Mouse (Mus musculus) midbrain, embryonic 16.5 days (tissue): ENCODE results near the gene Disp2. TPM values are rescaled to one million over a fixed set of nuclear protein-coding genes. Genes with fewer than 3 reads are reported as not detected.
A peak's percentile ranks its signal among the peaks of the same experiment; 100 is the strongest.

Experiments used
- ATAC-seq: fragments of 200-750 bp; cut with Nextera tagmentation; 2 replicates; pipeline ENCODE4 v1.8.0; 2017; ENCODE audit warnings: moderate TSS enrichment
- H3K27ac ChIP-seq: fragments of 300-500 bp; sonication (generic); 2 replicates; pipeline ENCODE4 v1.5.1; 2014; ENCODE audit warnings: mild to moderate bottlenecking, low read length, mixed read lengths
- H3K27me3 ChIP-seq: fragments of 300-500 bp; sonication (generic); 2 replicates; pipeline ENCODE4 v1.6.1; 2014; ENCODE audit warnings: low read depth, low read length, mixed read lengths; ENCODE audit not compliant: control insufficient read depth, insufficient read depth
- H3K36me3 ChIP-seq: fragments of 300-500 bp; sonication (generic); 2 replicates; pipeline ENCODE4 v1.6.1; 2014; ENCODE audit warnings: mild to moderate bottlenecking, low read length, moderate library complexity, mixed read lengths; ENCODE audit not compliant: control insufficient read depth, insufficient read depth
- H3K4me1 ChIP-seq: fragments of 300-500 bp; sonication (generic); 2 replicates; pipeline ENCODE4 v1.6.1; 2014; ENCODE audit warnings: mild to moderate bottlenecking, low read length, mixed read lengths; ENCODE audit not compliant: control insufficient read depth, insufficient read depth
- H3K4me2 ChIP-seq: fragments of 300-500 bp; sonication (generic); 2 replicates; pipeline ENCODE4 v1.6.1; 2014; ENCODE audit warnings: mild to moderate bottlenecking, low read length, mixed read lengths
- H3K4me3 ChIP-seq: fragments of 300-500 bp; sonication (generic); 2 replicates; pipeline ENCODE4 v1.5.1; 2014; ENCODE audit warnings: low read depth, mild to moderate bottlenecking, low read length, moderate library complexity, mixed read lengths
- H3K9ac ChIP-seq: fragments of 300-500 bp; sonication (generic); 2 replicates; pipeline ENCODE4 v1.6.1; 2014; ENCODE audit warnings: low read depth, low read length, mixed read lengths
- H3K9me3 ChIP-seq: fragments of 300-500 bp; sonication (generic); replicated peaks from 2 replicates; pipeline ENCODE4 v1.6.1; 2014; ENCODE audit warnings: mild to moderate bottlenecking, low read length, mixed read lengths; ENCODE audit not compliant: control insufficient read depth, poor library complexity, severe bottlenecking
- WGBS: fragments of 180-500 bp; shearing (Covaris S2); extraction: QIAGEN DNeasy Blood & Tissue Kit; methylation state at CpG from one replicate; pipeline ENCODE4 v1.1.7; 2014; 5-methylcytosine and 5-hydroxymethylcytosine counted together
- polyA plus RNA-seq: library from polyadenylated mRNA; unstranded; fragments of >200 nt; fragmentation: Nextera tagmentation; extraction: Ambion mirVana; gene quantifications from 2 replicates; pipeline ENCODE4 v1.2.1, GENCODE M21; 2015

Gene Disp2
- polyA plus RNA-seq, 1 experiment from 2014 or later = 77.0 TPM

- Histone ChIP-seq H3K9ac (0 out of 2 replicates have a peak overlapping the region, but pooled peaks have one; percentile 21), H3K27me3 (no peaks in the 10 kb centered on the region), H3K9me3 (no peaks in the 10 kb centered on the region), H3K27ac (no peak overlapping the region), H3K36me3 (peaks cover 63% of the 10 kb centered on the region), H3K4me1 (no peaks in the 10 kb centered on the region), H3K4me2 (0 out of 2 replicates have a peak overlapping the region, but pooled peaks have one; percentile 15), H3K4me3 (no peak overlapping the region)
- WGBS = 26% methylated on average over 44 of the region's 44 CpGs
- ATAC-seq = peak; percentile 40; the same call in 1 of the 2 replicates
These were observed 11.3 kb downstream of the Disp2 start for GRCm38 (mm10) chr2:118790551-118791525.

GRCm38 (mm10) chr2:118791591-118792258 is 12.2 kb downstream of the Disp2 start:
- H3K36me3 ChIP-seq = peaks cover 55% of the 10 kb centered on the region
- 94% methylated on average over 26 of the region's 26 CpGs for WGBS

GRCm38 (mm10) chr2:118792259-118792613 is 12.7 kb downstream of the Disp2 start:
- Histone ChIP-seq H3K27me3 (no peaks in the 10 kb centered on the region), H3K27ac (no peak overlapping the region), H3K4me2 (no peak overlapping the region), H3K9me3 (no peaks in the 10 kb centered on the region), H3K9ac (no peak overlapping the region), H3K4me3 (no peak overlapping the region), H3K4me1 (no peaks in the 10 kb centered on the region), H3K36me3 (peaks cover 49% of the 10 kb centered on the region)
- no peak for ATAC-seq
- WGBS = 80% methylated on average over 4 of the region's 4 CpGs

More at GRCm38 (mm10) chr2:118791591-118792258, 12.2 kb downstream of the Disp2 start:
- Histone ChIP-seq H3K9me3 (no peaks in the 10 kb centered on the region), H3K4me3 (no peak overlapping the region), H3K4me1 (no peaks in the 10 kb centered on the region), H3K27ac (no peak overlapping the region), H3K4me2 (no peak overlapping the region), H3K27me3 (no peaks in the 10 kb centered on the region), H3K9ac (no peak overlapping the region)
- no peak for ATAC-seq

GRCm38 (mm10) chr2:118793636-118794035 is 14.1 kb downstream of the Disp2 start:
- H3K9ac ChIP-seq = no peak overlapping the region
- no peaks in the 10 kb centered on the region for H3K9me3 ChIP-seq
- no peaks in the 10 kb centered on the region for H3K4me1 ChIP-seq
- no peak overlapping the region for H3K27ac ChIP-seq
- no peak overlapping the region for H3K4me2 ChIP-seq
- no peak for ATAC-seq
- peaks cover 39% of the 10 kb centered on the region for H3K36me3 ChIP-seq
- WGBS = 92% methylated on average over 4 of the region's 4 CpGs
- no peaks in the 10 kb centered on the region for H3K27me3 ChIP-seq
- no peak overlapping the region for H3K4me3 ChIP-seq

- WGBS = 80% methylated on average over 4 of the region's 4 CpGs
These were observed 23.1 kb downstream of the Disp2 start for GRCm38 (mm10) chr2:118802542-118803118.

GRCm38 (mm10) chr2:118804474-118804873 is 25.0 kb downstream of the Disp2 start:
- no peak overlapping the region for H3K27ac ChIP-seq
- no peak overlapping the region for H3K9ac ChIP-seq
- no peaks in the 10 kb centered on the region for H3K36me3 ChIP-seq
- no peak overlapping the region for H3K4me2 ChIP-seq
- H3K27me3 ChIP-seq = no peaks in the 10 kb centered on the region
- H3K4me1 ChIP-seq = no peaks in the 10 kb centered on the region
- no peak overlapping the region for H3K4me3 ChIP-seq
- WGBS = 81% methylated on average over 2 of the region's 2 CpGs
- ATAC-seq = no peak
- H3K9me3 ChIP-seq = no peaks in the 10 kb centered on the region

More at GRCm38 (mm10) chr2:118802542-118803118, 23.1 kb downstream of the Disp2 start:
- Histone ChIP-seq H3K27me3 (no peaks in the 10 kb centered on the region), H3K4me2 (no peak overlapping the region), H3K4me3 (no peak overlapping the region), H3K9ac (no peak overlapping the region), H3K4me1 (no peaks in the 10 kb centered on the region), H3K36me3 (no peaks in the 10 kb centered on the region), H3K27ac (no peak overlapping the region), H3K9me3 (no peaks in the 10 kb centered on the region)
- ATAC-seq = no peak

- no peak for ATAC-seq
- Histone ChIP-seq H3K27ac (no peak overlapping the region), H3K4me1 (no peaks in the 10 kb centered on the region), H3K9ac (no peak overlapping the region), H3K27me3 (no peaks in the 10 kb centered on the region), H3K4me3 (no peak overlapping the region), H3K36me3 (no peaks in the 10 kb centered on the region), H3K9me3 (no peaks in the 10 kb centered on the region), H3K4me2 (no peak overlapping the region)
- WGBS = 75% methylated on average over 3 of the region's 3 CpGs
These were observed 25.6 kb downstream of the Disp2 start for GRCm38 (mm10) chr2:118805137-118805536.

- Histone ChIP-seq H3K4me2 (no peak overlapping the region), H3K4me1 (no peaks in the 10 kb centered on the region), H3K4me3 (no peak overlapping the region), H3K36me3 (no peaks in the 10 kb centered on the region), H3K27me3 (no peaks in the 10 kb centered on the region), H3K27ac (no peak overlapping the region), H3K9ac (no peak overlapping the region), H3K9me3 (no peaks in the 10 kb centered on the region)
- ATAC-seq = no peak
- WGBS = 45% methylated on average over 3 of the region's 3 CpGs
These were observed 26.2 kb downstream of the Disp2 start for GRCm38 (mm10) chr2:118805756-118806155.
